Mouse (Mus musculus): Measurements from ENCODE around the gene Gpr68. TPM values are rescaled to one million over a fixed set of nuclear protein-coding genes. Genes with fewer than 3 reads are reported as not detected.
A peak's percentile ranks its signal among the peaks of the same experiment; 100 is the strongest.

Gene Gpr68
- polyA plus RNA-seq, 1 experiment from 2014 or later: 1.6 TPM

DNA sequence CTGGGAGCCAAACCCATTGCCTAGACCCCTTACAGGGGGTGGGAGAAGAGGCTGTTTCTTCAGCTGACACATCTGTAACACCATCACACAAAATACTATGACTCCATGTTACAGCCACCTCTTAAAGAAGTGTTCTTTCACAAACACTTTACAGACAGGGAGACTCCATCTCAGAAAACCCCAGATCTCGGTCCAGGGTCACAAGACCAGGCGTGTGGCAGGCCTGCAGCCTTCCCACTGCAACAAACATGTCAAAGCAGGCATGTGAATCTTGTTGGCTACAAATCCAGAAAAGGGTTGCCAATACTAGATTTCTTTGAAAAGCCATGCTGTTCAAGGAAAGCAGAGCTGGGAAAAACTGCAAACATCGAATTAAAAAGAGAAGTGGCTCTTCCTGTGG, 33.4 kb upstream of the Gpr68 start:
- 90% methylated on average over 3 of the region's 3 CpGs for WGBS
- no peak overlapping the region for H3K4me3 ChIP-seq (replicated peaks)
- H3K4me1 ChIP-seq (replicated peaks): no peaks in the 10 kb centered on the region
- no peak for ATAC-seq
- no peaks in the 10 kb centered on the region for H3K9me3 ChIP-seq
- H3K27ac ChIP-seq: no peak overlapping the region
- no peaks in the 10 kb centered on the region for H3K27me3 ChIP-seq
- H3K9ac ChIP-seq (replicated peaks): no peak overlapping the region
- H3K4me2 ChIP-seq (replicated peaks): no peak overlapping the region
- H3K36me3 ChIP-seq: peaks cover 88% of the 10 kb centered on the region

DNA sequence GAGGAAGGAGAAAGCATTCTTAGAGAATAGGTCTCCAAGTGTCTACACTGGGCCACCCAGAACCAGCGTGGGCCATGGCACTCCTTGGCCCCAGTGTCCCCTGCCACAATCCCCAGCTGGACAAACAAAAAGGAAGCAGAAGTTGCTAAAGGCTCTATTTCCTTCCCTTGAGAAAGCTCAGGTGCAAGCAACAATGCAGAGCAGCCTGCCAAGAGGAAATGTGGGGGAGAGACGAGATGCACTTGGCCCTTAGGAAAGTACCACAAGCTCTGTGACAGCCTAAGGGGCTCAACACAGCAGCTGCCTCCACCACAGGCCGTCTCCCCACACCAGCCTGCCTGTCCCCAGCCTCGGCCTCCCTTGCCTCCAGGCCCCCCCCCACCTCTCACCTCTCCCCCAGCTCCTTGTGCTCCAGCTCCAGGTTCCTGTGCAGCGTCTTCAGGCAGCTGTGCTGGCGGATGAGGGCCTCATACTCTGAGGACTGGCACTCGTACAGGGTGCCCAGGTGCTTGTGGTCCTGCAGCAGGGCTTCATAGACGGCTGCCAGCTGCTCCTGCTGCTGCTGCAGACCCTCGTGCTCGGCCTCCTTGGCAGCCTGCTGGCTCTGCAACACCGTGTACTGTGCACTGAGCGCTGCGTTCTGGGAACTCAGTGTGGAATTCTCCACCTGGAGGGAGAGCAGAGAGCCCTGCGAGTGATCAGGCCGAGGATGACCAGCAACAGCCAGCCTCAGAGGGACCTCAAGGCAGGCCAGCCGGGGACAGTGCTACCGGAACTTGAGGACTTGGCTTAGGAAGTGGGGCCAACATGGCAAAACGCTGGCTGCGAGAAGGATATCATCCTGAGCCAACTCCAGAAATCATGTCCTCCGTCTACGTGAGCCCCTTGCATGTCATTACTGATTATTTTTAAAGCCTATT, 29.7 kb upstream of the Gpr68 start:
- ATAC-seq: no peak
- H3K9me3 ChIP-seq: no peaks in the 10 kb centered on the region
- H3K4me2 ChIP-seq (replicated peaks): no peak overlapping the region
- peaks cover 79% of the 10 kb centered on the region for H3K36me3 ChIP-seq
- H3K27ac ChIP-seq: peak overlapping the region; percentile 25; the same call in 1 of the 2 replicates
- no peaks in the 10 kb centered on the region for H3K4me1 ChIP-seq (replicated peaks)
- no peaks in the 10 kb centered on the region for H3K27me3 ChIP-seq
- 80% methylated on average over 21 of the region's 21 CpGs for WGBS
- no peak overlapping the region for H3K9ac ChIP-seq (replicated peaks)
- H3K4me3 ChIP-seq (replicated peaks): no peak overlapping the region

DNA sequence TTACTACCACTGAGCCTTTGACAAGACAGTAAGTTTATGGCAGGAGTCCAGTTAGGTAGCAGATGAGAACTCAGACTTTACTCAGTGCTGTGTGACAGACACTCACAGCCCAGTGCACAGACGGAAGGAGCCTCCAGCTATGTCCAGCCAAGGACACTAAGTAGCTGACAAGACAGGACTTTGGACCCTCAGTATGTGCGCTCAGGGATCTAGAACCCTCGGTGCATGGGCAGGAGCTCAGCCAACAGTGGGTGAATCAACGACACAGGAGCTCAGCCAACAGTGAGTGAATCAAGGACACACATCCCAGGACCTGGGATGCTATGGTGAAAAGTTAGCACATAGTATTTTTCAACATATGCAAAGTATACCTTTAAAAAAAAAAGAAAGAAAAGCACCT, 28.7 kb upstream of the Gpr68 start:
- H3K9me3 ChIP-seq: no peaks in the 10 kb centered on the region
- H3K9ac ChIP-seq (replicated peaks): no peak overlapping the region
- H3K4me1 ChIP-seq (replicated peaks): no peaks in the 10 kb centered on the region
- H3K4me3 ChIP-seq (replicated peaks): no peak overlapping the region
- no peaks in the 10 kb centered on the region for H3K27me3 ChIP-seq
- H3K27ac ChIP-seq: no peak overlapping the region
- no peak for ATAC-seq
- WGBS: 92% methylated on average over 4 of the region's 4 CpGs
- H3K36me3 ChIP-seq: peaks cover 83% of the 10 kb centered on the region
- no peak overlapping the region for H3K4me2 ChIP-seq (replicated peaks)

DNA sequence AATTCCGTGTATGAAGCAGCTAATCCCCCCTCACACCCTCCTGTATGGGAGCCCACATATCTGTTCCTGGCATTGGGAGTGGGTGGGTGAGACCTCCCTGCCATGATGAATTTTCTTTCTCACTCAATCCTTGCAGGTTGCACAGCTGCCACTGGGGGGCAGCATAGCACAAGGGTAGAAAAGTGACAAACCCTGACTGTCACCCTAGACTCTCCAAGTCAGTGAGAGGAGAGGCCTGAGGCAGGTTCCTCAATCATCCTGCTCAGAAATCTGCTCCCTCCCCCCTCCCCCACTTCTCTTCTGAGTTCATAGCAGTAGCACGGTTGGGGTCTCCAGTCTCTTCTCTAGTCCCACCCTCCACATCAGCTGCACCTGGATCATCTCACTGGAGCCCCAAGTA, 28.1 kb upstream of the Gpr68 start:
- Histone ChIP-seq H3K4me2 (replicated peaks) (no peak overlapping the region), H3K4me1 (replicated peaks) (no peaks in the 10 kb centered on the region), H3K4me3 (replicated peaks) (no peak overlapping the region), H3K9ac (replicated peaks) (no peak overlapping the region), H3K9me3 (no peaks in the 10 kb centered on the region), H3K36me3 (peaks cover 83% of the 10 kb centered on the region), H3K27me3 (no peaks in the 10 kb centered on the region), H3K27ac (no peak overlapping the region)
- 32% methylated on average over 2 of the region's 2 CpGs for WGBS
- peak; percentile 64 for ATAC-seq

DNA sequence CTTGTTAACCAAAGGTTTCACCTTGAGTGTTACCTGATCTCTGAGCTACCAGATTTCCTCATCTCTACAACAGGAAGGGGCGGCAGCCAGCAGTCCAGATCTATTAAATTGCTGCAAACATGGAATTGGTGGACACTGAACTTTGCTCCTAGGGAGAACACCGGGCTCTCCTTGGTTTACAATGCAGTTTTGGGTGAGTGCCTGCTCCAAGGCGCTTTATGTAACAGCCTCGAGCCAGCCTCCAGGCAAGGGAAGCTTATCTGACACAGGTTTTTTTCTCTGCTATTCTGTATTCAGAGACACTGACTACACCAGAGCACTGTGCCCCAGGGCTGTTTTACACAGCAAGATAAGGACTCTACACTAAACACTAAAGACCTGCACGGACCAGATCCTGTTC, 26.8 kb upstream of the Gpr68 start:
- no peaks in the 10 kb centered on the region for H3K27me3 ChIP-seq
- 91% methylated on average over 5 of the region's 5 CpGs for WGBS
- no peak for ATAC-seq
- no peaks in the 10 kb centered on the region for H3K9me3 ChIP-seq
- H3K36me3 ChIP-seq: peaks cover 82% of the 10 kb centered on the region
- no peak overlapping the region for H3K4me2 ChIP-seq (replicated peaks)
- H3K4me1 ChIP-seq (replicated peaks): no peaks in the 10 kb centered on the region
- H3K4me3 ChIP-seq (replicated peaks): no peak overlapping the region
- H3K9ac ChIP-seq (replicated peaks): no peak overlapping the region
- no peak overlapping the region for H3K27ac ChIP-seq

DNA sequence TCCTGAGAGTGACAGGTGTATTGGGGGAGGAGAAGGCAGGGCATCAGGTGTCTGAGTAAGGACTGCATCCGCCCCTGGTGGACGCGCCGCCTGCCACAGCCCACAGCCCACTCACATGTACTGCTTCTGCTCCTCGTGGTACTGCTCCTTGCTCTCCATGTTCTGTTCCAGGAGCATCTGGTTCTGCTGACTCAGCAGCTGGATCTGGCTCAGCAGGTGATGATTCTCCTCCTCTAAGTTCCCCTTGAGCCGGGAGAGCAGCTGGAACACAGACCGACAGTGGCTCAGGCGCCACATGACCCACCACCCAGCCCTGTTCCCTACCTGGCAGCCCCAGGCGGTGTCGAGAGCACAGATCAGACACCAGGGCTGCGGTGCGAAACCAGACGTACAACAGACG, 23.7 kb upstream of the Gpr68 start:
- no peaks in the 10 kb centered on the region for H3K4me1 ChIP-seq (replicated peaks)
- no peaks in the 10 kb centered on the region for H3K9me3 ChIP-seq
- no peak for ATAC-seq
- no peaks in the 10 kb centered on the region for H3K27me3 ChIP-seq
- no peak overlapping the region for H3K4me2 ChIP-seq (replicated peaks)
- H3K4me3 ChIP-seq (replicated peaks): no peak overlapping the region
- 97% methylated on average over 14 of the region's 14 CpGs for WGBS
- no peak overlapping the region for H3K9ac ChIP-seq (replicated peaks)
- no peak overlapping the region for H3K27ac ChIP-seq
- H3K36me3 ChIP-seq: peaks cover 88% of the 10 kb centered on the region

- H3K4me2 ChIP-seq (replicated peaks): no peak overlapping the region
- no peaks in the 10 kb centered on the region for H3K9me3 ChIP-seq
- H3K4me3 ChIP-seq (replicated peaks): no peak overlapping the region
- no peak for ATAC-seq
- H3K27ac ChIP-seq: no peak overlapping the region
- WGBS: 93% methylated on average over 9 of the region's 9 CpGs
- no peak overlapping the region for H3K9ac ChIP-seq (replicated peaks)
- H3K27me3 ChIP-seq: no peaks in the 10 kb centered on the region
- H3K4me1 ChIP-seq (replicated peaks): no peaks in the 10 kb centered on the region
- peaks cover 83% of the 10 kb centered on the region for H3K36me3 ChIP-seq
Observed at GRCm38 (mm10) chr12:100928286-100928685, 20.3 kb upstream of the Gpr68 start.

DNA sequence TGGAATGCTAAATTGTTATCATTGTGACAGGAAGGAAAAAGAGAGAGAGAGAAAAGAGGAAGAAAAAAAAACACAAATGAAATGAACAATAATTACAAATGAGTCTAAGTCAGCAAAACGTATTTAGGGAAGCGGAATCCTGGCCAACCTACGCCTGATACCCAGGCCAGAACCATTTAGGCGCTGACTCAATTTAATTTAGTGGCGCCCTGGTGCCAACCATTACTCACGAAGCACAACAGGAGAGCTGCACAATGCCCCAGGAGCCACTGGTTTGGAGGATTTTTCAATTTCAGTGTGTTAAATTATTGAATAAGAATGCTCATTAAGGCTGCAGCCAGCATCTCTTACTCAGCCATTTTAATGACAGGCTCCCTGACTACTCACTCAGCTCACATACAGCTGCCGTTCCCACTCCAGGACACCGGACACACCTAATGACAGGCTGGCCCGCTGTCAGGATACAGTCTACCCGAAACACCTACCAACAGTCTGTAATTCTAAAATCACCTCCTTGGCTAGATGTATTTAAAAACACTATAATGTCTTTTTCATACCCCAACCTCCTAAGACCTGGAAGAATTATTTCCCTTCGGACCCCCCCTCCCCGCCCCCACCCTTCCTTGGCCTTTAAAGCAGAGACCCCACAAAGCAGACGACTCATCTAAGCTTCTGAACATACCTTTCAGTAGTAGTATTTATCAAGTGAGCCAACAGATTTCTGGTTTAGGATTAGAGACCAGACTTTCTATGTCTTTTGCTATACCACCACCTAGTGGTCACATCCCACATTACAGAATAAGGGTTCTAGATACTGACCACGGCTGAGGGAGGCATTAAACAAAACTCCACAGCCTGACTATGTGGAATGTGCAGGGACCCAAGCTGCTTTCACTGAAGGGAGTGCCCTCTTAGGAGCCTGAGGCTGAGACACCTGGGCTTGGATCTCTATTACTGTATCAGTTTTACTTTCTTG, 17.9 kb upstream of the Gpr68 start:
- Histone ChIP-seq H3K4me2 (replicated peaks) (no peak overlapping the region), H3K27me3 (no peaks in the 10 kb centered on the region), H3K4me1 (replicated peaks) (no peaks in the 10 kb centered on the region), H3K36me3 (peaks cover 82% of the 10 kb centered on the region), H3K9ac (replicated peaks) (no peak overlapping the region), H3K27ac (no peak overlapping the region), H3K9me3 (no peaks in the 10 kb centered on the region), H3K4me3 (replicated peaks) (no peak overlapping the region)
- ATAC-seq: peak; percentile 59
- 73% methylated on average over 14 of the region's 14 CpGs for WGBS

DNA sequence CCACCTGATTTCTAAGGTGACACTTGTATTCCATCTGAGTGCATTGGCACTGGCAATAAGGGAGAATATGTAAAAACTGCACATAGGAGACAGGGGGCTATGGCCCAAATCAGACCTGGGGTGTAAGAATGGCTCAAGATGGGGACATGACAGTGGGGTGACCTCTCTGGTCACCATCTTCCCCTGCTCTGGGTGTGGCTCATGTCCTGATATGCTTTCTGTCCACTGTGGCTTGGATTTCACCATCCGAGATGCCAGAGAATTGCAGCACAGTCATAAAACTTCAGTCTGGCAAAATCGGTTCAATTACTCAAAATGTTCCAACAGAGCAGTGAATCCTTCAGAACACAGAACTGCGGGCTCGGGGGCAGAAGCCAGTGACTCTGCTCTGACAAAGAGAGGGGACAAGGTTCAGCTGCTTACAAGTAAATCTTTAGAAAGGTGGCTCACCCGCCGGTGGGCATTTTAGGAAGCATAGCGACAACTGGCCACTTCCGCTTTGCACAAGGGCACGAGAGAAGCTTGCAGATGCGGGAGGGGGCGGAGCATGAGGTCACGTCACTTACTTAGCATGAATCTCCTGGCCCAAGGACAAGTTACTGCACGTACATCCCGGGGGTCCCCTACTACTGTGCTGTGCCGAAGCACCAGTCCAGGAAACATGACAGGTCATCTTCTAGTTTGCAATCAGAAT, 16.8 kb upstream of the Gpr68 start:
- no peaks in the 10 kb centered on the region for H3K27me3 ChIP-seq
- 90% methylated on average over 15 of the region's 15 CpGs for WGBS
- no peak for ATAC-seq
- no peak overlapping the region for H3K4me2 ChIP-seq (replicated peaks)
- no peak overlapping the region for H3K27ac ChIP-seq
- H3K9me3 ChIP-seq: no peaks in the 10 kb centered on the region
- H3K4me3 ChIP-seq (replicated peaks): no peak overlapping the region
- H3K4me1 ChIP-seq (replicated peaks): no peaks in the 10 kb centered on the region
- peaks cover 82% of the 10 kb centered on the region for H3K36me3 ChIP-seq
- H3K9ac ChIP-seq (replicated peaks): no peak overlapping the region

DNA sequence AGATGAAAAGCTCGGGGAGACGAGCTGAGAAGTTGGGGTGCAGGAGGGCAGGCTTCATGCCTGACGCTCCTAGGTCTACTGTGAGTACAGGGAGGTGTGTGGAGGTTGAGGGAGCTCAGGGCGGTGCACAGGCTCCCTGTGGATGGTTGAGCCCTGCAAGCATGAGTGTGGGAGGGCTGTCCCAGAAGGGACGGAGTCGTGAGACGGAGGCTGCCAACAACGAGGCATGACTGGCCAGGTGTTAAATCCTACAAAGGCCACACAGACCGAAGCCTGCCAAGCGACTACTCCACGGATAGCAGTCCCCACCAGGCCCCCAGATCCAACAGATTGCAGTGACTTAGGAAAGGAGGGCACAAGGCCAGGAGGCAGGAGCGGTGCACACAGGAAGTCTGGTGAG, 2.7 kb upstream of the Gpr68 start:
- ATAC-seq: no peak
- WGBS: 86% methylated on average over 12 of the region's 12 CpGs

GRCm38 (mm10) chr12:100909765-100910164, 1.8 kb upstream of the Gpr68 start:
- Histone ChIP-seq H3K9me3 (no peaks in the 10 kb centered on the region), H3K27me3 (peaks cover 15% of the 10 kb centered on the region), H3K4me1 (replicated peaks) (peaks cover 21% of the 10 kb centered on the region), H3K9ac (replicated peaks) (no peak overlapping the region), H3K4me2 (replicated peaks) (no peak overlapping the region), H3K4me3 (replicated peaks) (no peak overlapping the region), H3K36me3 (peaks cover 34% of the 10 kb centered on the region), H3K27ac (no peak overlapping the region)
- no peak for ATAC-seq
- WGBS: 72% methylated on average over 6 of the region's 6 CpGs

More for the DNA sequence above, 2.7 kb upstream of the Gpr68 start:
- H3K36me3 ChIP-seq: peaks cover 42% of the 10 kb centered on the region
- H3K27ac ChIP-seq: no peak overlapping the region
- H3K4me3 ChIP-seq (replicated peaks): no peak overlapping the region
- no peaks in the 10 kb centered on the region for H3K9me3 ChIP-seq
- H3K4me2 ChIP-seq (replicated peaks): no peak overlapping the region
- no peak overlapping the region for H3K9ac ChIP-seq (replicated peaks)
- peaks cover 15% of the 10 kb centered on the region for H3K27me3 ChIP-seq
- H3K4me1 ChIP-seq (replicated peaks): peaks cover 21% of the 10 kb centered on the region
